Mouse (Mus musculus) intestine, postnatal 0 days (tissue): ENCODE measurements around the gene Swap70. TPM values are rescaled to one million over a fixed set of nuclear protein-coding genes. Genes with fewer than 3 reads are reported as not detected.
A peak's percentile ranks its signal among the peaks of the same experiment; 100 is the strongest.

Experiments used
- ATAC-seq: fragments of 200-750 bp; cut with Nextera tagmentation; 2 replicates; pipeline ENCODE4 v1.8.0; 2017; ENCODE audit warnings: mild to moderate bottlenecking, moderate TSS enrichment, moderate library complexity
- H3K27ac ChIP-seq: fragments of 300-500 bp; sonication (generic); 2 replicates; pipeline ENCODE4 v1.5.1; 2014; ENCODE audit warnings: mild to moderate bottlenecking, low read depth, low read length, moderate library complexity
- H3K27me3 ChIP-seq: fragments of 300-500 bp; sonication (generic); replicated peaks from 2 replicates; pipeline ENCODE4 v1.6.1; 2014; ENCODE audit warnings: low read length, mixed read lengths; ENCODE audit not compliant: control insufficient read depth, insufficient read depth
- H3K36me3 ChIP-seq: fragments of 300-500 bp; sonication (generic); 2 replicates; pipeline ENCODE4 v1.6.1; 2014; ENCODE audit warnings: mild to moderate bottlenecking, moderate library complexity; ENCODE audit not compliant: control insufficient read depth, insufficient read depth
- H3K4me1 ChIP-seq: fragments of 300-500 bp; sonication (generic); replicated peaks from 2 replicates; pipeline ENCODE4 v1.6.1; 2014; ENCODE audit warnings: antibody characterized with exemption, low read length, mixed read lengths; ENCODE audit not compliant: control insufficient read depth, insufficient read depth
- H3K4me2 ChIP-seq: fragments of 300-500 bp; sonication (generic); replicated peaks from 2 replicates; pipeline ENCODE4 v1.6.1; 2014; ENCODE audit warnings: low read depth, mild to moderate bottlenecking, moderate library complexity
- H3K4me3 ChIP-seq: fragments of 300-500 bp; sonication (generic); 2 replicates; pipeline ENCODE4 v1.5.1; 2014; ENCODE audit warnings: low read depth, low read length
- H3K9ac ChIP-seq: fragments of 300-500 bp; sonication (generic); 2 replicates; pipeline ENCODE4 v1.6.1; 2014; ENCODE audit warnings: mild to moderate bottlenecking, low read depth, low read length
- H3K9me3 ChIP-seq: fragments of 300-500 bp; sonication (generic); 2 replicates; pipeline ENCODE4 v1.6.1; 2016; ENCODE audit warnings: mixed run types; ENCODE audit not compliant: control insufficient read depth
- CTCF ChIP-seq: sonication (generic); IDR thresholded peaks from 2 replicates; pipeline ENCODE4 v1.5.1; 2016; ENCODE audit warnings: low read depth, mild to moderate bottlenecking, control low read depth, antibody characterized with exemption, moderate library complexity
- WGBS: fragments of 180-500 bp; shearing (Covaris S2); extraction: QIAGEN DNeasy Blood & Tissue Kit; methylation state at CpG from one replicate; pipeline ENCODE4 v1.1.7; 2014; 5-methylcytosine and 5-hydroxymethylcytosine counted together
- polyA plus RNA-seq: library from polyadenylated mRNA; unstranded; fragments of >200 nt; fragmentation: Nextera tagmentation; extraction: Ambion mirVana; gene quantifications from 2 replicates; pipeline ENCODE4 v1.2.1, GENCODE M21; 2015

Swap70 gene
- polyA plus RNA-seq, 1 experiment from 2014 or later, result 11.1 TPM

DNA sequence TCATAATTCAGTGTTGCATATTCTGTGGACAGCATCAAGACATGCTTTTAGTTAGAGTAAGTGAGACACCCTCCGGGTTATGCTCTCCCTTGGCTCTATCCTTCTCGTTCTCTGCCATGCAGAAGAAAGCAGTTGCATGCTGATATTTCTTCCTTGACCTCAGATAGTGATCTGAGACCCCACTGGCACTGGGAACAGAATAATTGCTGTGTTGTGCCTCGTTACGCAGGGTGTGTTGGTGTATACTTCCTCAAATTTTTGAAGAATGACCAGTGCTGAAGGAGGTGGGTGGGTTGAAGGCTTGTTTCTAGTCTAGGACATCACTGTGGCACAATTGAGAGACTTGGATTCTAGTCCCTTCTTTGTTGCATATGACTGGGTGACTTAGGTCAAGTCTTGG lies 14.6 kb downstream of the Swap70 start:
- 79% methylated on average over 4 of the region's 4 CpGs for WGBS
- TF ChIP-seq CTCF, result no peak
- H3K9me3 ChIP-seq, result no peaks in the 10 kb centered on the region
- ATAC-seq, result no peak
- H3K27me3 ChIP-seq, result no peaks in the 10 kb centered on the region
- no peaks in the 10 kb centered on the region for H3K4me1 ChIP-seq
- H3K4me2 ChIP-seq, result no peak overlapping the region
- H3K27ac ChIP-seq, result no peak overlapping the region
- H3K9ac ChIP-seq, result no peak overlapping the region
- H3K36me3 ChIP-seq, result no peaks in the 10 kb centered on the region
- H3K4me3 ChIP-seq, result no peak overlapping the region

DNA sequence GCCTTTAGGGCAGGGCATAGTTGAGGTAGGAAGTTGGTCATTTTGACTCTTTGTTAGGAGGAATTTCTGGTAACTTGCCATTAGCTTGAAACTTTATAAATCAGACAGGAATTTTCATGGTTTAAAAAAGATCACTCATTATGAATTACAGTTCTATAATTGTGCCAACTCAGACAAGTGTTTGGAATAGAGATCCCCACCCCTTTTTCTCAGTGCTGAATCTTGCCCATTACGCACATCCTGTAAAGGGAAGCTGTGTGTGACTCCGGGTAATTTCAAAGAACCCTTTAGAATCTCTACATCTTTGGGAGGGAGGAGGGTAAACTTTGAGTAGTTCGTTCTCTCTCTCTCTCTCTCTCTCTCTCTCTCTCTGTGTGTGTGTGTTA lies 15.9 kb downstream of the Swap70 start:
- peak; percentile 36; the same call in 1 of the 2 replicates for ATAC-seq
- no peak for TF ChIP-seq CTCF
- H3K9ac ChIP-seq, result no peak overlapping the region

DNA sequence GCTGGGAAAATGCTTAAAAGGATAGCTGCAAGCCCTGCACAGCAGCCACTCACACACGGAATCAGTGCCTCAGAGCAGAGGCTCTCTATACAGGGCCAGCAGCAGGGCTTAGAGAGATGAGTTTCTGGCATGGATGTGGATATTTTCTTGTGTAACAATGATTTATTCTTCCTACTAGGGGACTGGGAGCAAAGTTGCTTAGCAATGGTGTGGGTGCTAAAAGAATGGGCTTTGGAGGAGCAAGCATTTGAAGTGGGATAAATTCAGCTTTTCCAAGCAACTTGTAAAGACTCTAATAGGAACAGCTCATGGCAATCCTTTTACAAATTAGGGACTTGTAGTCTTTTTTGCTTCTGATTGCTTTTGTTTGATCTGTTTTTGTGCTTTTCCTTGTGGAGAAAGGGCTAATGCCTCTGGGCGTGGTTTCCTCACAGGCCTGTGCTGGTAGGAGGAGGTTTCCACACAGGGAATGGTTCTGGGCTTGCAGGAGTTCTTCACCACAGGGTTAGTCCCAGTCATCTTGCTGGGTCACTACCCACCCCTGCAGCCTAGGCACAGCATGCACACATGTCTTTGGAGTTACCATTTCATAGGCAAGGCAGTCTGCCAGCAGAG lies 16.4 kb downstream of the Swap70 start:
- H3K9ac ChIP-seq, result no peak overlapping the region
- 0 out of 2 replicates have a peak, but pooled peaks have one; percentile 6 for ATAC-seq
- H3K4me1 ChIP-seq, result no peaks in the 10 kb centered on the region
- H3K9me3 ChIP-seq, result no peaks in the 10 kb centered on the region
- H3K36me3 ChIP-seq, result no peaks in the 10 kb centered on the region
- H3K4me3 ChIP-seq, result no peak overlapping the region
- no peak overlapping the region for H3K4me2 ChIP-seq
- peak overlapping the region; percentile 46 for H3K27ac ChIP-seq
- TF ChIP-seq CTCF, result no peak
- no peaks in the 10 kb centered on the region for H3K27me3 ChIP-seq
- WGBS, result 62% methylated on average over 2 of the region's 2 CpGs

More for the DNA sequence above, 15.9 kb downstream of the Swap70 start:
- H3K4me3 ChIP-seq, result no peak overlapping the region
- H3K27ac ChIP-seq, result no peak overlapping the region; the same call in 1 of the 2 replicates
- H3K36me3 ChIP-seq, result no peaks in the 10 kb centered on the region
- WGBS, result 26% methylated on average over 3 of the region's 3 CpGs
- H3K4me2 ChIP-seq, result no peak overlapping the region
- no peaks in the 10 kb centered on the region for H3K9me3 ChIP-seq
- H3K4me1 ChIP-seq, result no peaks in the 10 kb centered on the region
- H3K27me3 ChIP-seq, result no peaks in the 10 kb centered on the region

DNA sequence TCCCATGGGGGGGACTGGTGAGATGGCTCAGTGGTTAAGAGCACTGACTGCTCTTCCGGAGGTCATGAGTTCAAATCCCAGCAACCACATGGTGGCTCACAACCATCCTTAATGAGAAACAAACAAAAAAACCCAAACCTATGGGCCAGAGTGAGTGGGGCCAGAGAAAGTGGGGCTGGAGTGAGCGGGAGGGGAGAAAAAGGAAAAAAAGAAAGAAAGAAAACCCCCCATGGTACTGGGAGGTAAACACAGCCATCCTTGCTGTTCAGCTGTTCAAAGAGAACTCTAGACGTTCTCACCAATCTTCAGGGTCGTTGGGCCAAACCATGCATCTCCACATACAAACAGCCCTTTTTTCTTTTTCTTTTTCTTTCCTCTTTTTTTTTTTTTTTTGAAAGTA lies 18.1 kb downstream of the Swap70 start:
- WGBS, result 84% methylated on average over 4 of the region's 4 CpGs
- 0 out of 2 replicates have a peak, but pooled peaks cover 4% of the 10 kb centered on the region for H3K36me3 ChIP-seq
- no peaks in the 10 kb centered on the region for H3K27me3 ChIP-seq
- no peak for TF ChIP-seq CTCF
- no peak for ATAC-seq
- H3K9ac ChIP-seq, result no peak overlapping the region
- H3K4me1 ChIP-seq, result no peaks in the 10 kb centered on the region
- no peak overlapping the region for H3K4me3 ChIP-seq
- H3K9me3 ChIP-seq, result no peaks in the 10 kb centered on the region
- H3K4me2 ChIP-seq, result no peak overlapping the region
- H3K27ac ChIP-seq, result no peak overlapping the region

DNA sequence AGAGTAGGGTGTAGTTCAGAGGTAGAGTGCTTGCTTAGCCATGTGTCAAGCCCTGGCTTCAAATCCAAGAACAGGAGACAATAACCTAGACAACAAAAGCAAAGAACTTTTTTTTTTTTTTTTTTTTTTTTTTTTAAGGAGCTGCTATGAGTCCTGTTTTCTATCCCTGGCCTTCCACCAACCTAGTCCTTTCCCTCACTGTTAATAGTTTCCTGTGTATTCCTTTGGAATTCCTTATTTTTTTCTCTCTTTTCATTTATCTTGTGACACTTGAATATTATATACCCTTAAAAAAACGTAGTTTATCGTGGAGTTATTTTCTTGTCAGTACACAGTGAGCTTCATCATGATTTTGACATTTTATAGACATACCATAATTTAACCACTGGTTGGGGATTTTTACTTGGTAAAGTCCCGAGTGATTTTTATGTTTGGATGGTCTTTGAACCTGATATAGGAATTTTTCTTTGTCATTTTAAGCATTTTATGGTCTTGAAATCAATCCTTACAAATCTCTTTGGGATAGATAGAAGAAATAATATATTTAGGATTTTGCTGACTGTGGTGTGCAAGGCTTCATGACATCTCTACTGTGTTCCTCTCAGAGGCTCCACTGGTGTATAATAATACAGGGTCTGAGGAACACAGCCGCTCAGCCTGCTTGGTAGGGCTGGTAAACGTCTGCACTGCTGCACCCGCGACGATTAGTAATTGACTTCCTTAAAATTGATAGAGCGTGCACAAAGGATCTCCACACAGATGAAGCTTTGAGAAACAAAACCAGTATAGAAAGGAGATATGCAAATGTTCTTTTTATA lies 20.2 kb downstream of the Swap70 start:
- no peak overlapping the region for H3K27ac ChIP-seq
- no peak overlapping the region for H3K9ac ChIP-seq
- no peak for ATAC-seq
- no peak overlapping the region for H3K4me2 ChIP-seq
- no peaks in the 10 kb centered on the region for H3K4me1 ChIP-seq
- H3K9me3 ChIP-seq, result no peaks in the 10 kb centered on the region
- no peak for TF ChIP-seq CTCF
- H3K36me3 ChIP-seq, result 0 out of 2 replicates have a peak, but pooled peaks cover 4% of the 10 kb centered on the region
- 65% methylated on average over 9 of the region's 9 CpGs for WGBS
- no peaks in the 10 kb centered on the region for H3K27me3 ChIP-seq
- no peak overlapping the region for H3K4me3 ChIP-seq

DNA sequence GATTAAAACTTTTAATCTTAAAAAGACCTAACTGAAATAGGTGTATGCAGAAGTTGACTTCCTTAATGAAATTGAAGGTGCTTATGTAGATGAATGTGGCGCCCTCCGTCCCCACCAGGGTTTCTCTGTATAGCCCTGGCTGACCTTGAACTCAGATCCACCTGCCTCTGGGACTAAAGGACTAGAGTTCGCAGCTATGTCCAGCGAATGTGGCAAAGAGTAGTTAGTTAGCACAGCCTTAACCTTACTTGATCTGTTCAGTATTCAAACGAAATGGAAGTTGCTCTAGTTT lies 20.7 kb downstream of the Swap70 start:
- Histone ChIP-seq H3K4me2 (no peak overlapping the region), H3K9me3 (no peaks in the 10 kb centered on the region), H3K9ac (no peak overlapping the region), H3K36me3 (0 out of 2 replicates have a peak, but pooled peaks cover 8% of the 10 kb centered on the region), H3K4me1 (no peaks in the 10 kb centered on the region), H3K4me3 (no peak overlapping the region), H3K27me3 (no peaks in the 10 kb centered on the region), H3K27ac (no peak overlapping the region)
- ATAC-seq, result no peak
- TF ChIP-seq CTCF, result no peak
- 91% methylated on average over 5 of the region's 5 CpGs for WGBS
